8 mouse cellular contexts compared by ENCODE assay signal in the genomic region with DNA sequence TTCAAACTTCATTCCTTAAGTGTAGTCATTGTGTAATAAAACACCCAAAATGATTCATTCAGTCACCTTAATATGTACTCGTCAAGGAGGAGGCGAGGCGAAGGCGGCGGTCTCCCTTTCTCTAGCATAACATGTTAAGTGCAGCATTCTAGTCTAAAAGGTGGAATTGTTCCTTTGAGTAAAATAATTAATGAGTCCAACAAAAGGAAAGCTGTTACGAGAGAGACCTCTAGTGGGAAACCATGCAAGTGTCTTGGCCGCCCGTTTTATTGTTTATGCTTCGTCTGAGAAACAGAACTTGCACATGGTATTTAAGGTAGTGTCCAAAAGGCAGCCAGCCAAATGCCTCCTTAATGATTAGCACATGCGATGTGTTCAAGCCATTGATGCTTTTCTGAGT.
A peak's percentile ranks its signal among the peaks of the same experiment; 100 is the strongest.
DNase-seq lines count a peak whose midpoint lies in the region; ATAC-seq and TF ChIP-seq lines count a peak whose summit lies in the region.
"Had no signal": no experiment of that assay in that cellular context is flagged by ENCODE, and none has a peak within 500 bp of the region (broad histone marks: within the 10 kb centered on the region; RNA-seq: fewer than 3 reads in every experiment).

No protein-coding gene starts in this region.

- H3K36me3 ChIP-seq in forebrain, embryonic 10.5 days (replicated peaks), result no peaks in the 10 kb centered on the region
- no peaks in the 10 kb centered on the region for H3K36me3 ChIP-seq in intestine, postnatal 0 days (ENCODE audit: control insufficient read depth, insufficient read depth)
- H3K36me3 ChIP-seq: lung, embryonic 15.5 days had no signal

- intact Hi-C loops in left cerebral cortex, postnatal 14 days (cut with DNase I), result loop anchor here (5.0 kb wide), 2 partner anchors 1600 to 1895 kb away; a partner anchor contains a TSS

- peak; percentile 5 for DNase-seq in urinary bladder, postnatal 25 days (ENCODE audit: low spot score)
- no peak for DNase-seq in urinary bladder, postnatal 4 days (ENCODE audit: low spot score in 2 of 2)
- peak; percentile 20 for DNase-seq in forebrain, embryonic 10.5 days (ENCODE audit: extremely low spot score, low spot score)
- peak; percentile 49 to 60 for DNase-seq in left cerebral cortex, postnatal 14 days (ENCODE audit: low spot score in 2 of 2)
- DNase-seq in neural tube, embryonic 10.5 days (ENCODE audit: extremely low spot score, low spot score), result peak; percentile 35

- peaks cover 19% of the 10 kb centered on the region for H3K4me1 ChIP-seq in forebrain, embryonic 10.5 days
- no peaks in the 10 kb centered on the region for H3K4me1 ChIP-seq in intestine, postnatal 0 days (replicated peaks; ENCODE audit: control insufficient read depth, insufficient read depth, low read length)

- peaks cover 12% of the 10 kb centered on the region; the same call in 1 of the 2 replicates for H3K27me3 ChIP-seq in forebrain, embryonic 10.5 days (ENCODE audit: poor library complexity, severe bottlenecking)
- H3K27me3 ChIP-seq in intestine, postnatal 0 days (replicated peaks; ENCODE audit: control insufficient read depth, insufficient read depth, low read length), result no peaks in the 10 kb centered on the region
- H3K27me3 ChIP-seq: lung, embryonic 15.5 days had no signal

- no peak for ATAC-seq in intestine, postnatal 0 days
- no peak for ATAC-seq in inflammation-experienced regulatory T-cells, adult 6 months

- no peak overlapping the region for H3K4me3 ChIP-seq in forebrain, embryonic 10.5 days
- no peak overlapping the region for H3K4me3 ChIP-seq in intestine, postnatal 0 days (ENCODE audit: low read depth, low read length)
- H3K4me3 ChIP-seq: lung, embryonic 15.5 days had no signal

- no peaks in the 10 kb centered on the region for H3K9me3 ChIP-seq in forebrain, embryonic 10.5 days
- H3K9me3 ChIP-seq in intestine, postnatal 0 days (ENCODE audit: control insufficient read depth), result no peaks in the 10 kb centered on the region
- H3K9me3 ChIP-seq: lung, embryonic 15.5 days had no signal

- no peak overlapping the region for H3K27ac ChIP-seq in forebrain, embryonic 10.5 days
- H3K27ac ChIP-seq in intestine, postnatal 0 days (ENCODE audit: low read depth, low read length), result no peak overlapping the region
- H3K27ac ChIP-seq: lung, embryonic 15.5 days had no signal

- H3K4me2 ChIP-seq in intestine, postnatal 0 days (replicated peaks; ENCODE audit: low read depth), result no peak overlapping the region
- H3K4me2 ChIP-seq: lung, embryonic 15.5 days had no signal

- peak; percentile 69 for TF ChIP-seq CTCF in intestine, postnatal 0 days (IDR thresholded peaks at IDR 0.05; ENCODE audit: low read depth)

- no peak overlapping the region for H3K9ac ChIP-seq in intestine, postnatal 0 days (ENCODE audit: low read depth, low read length)
- H3K9ac ChIP-seq: lung, embryonic 15.5 days had no signal

- 34% methylated on average over 10 of the region's 10 CpGs for WGBS in forebrain, embryonic 10.5 days
- WGBS in intestine, postnatal 0 days, result 21% methylated on average over 10 of the region's 10 CpGs

Comparison
In these comparisons a context has a peak if more than half of its experiments do, and no peak if none do; other contexts are left out.
1. DNase-seq: peak in urinary bladder, postnatal 25 days (single experiment), forebrain, embryonic 10.5 days (single experiment), left cerebral cortex, postnatal 14 days (2 of 2) and neural tube, embryonic 10.5 days (single experiment); none in urinary bladder, postnatal 4 days (0 of 2).